Mouse (Mus musculus): ENCODE data around the gene Higd1c.
"Not testable (repeated sequence)": the region's sequence is repeated elsewhere in the genome, so short reads cannot be mapped to it uniquely, and the experiment has no call there.

Gene Higd1c

GRCm38 (mm10) chr15:100353399-100353798 is 10.9 kb upstream of the Higd1c start:
- not testable (repeated sequence) for DNase-seq (ENCODE audit: low spot score in 2 of 2)

- no peak for DNase-seq (ENCODE audit: low spot score in 2 of 2)
Measured at GRCm38 (mm10) chr15:100355876-100356275, 8.5 kb upstream of the Higd1c start.

GRCm38 (mm10) chr15:100365967-100366366 is 1.6 kb downstream of the Higd1c start:
- not testable (repeated sequence) for DNase-seq (ENCODE audit: low spot score in 2 of 2)

- no peak for DNase-seq (ENCODE audit: low spot score in 2 of 2)
Measured at GRCm38 (mm10) chr15:100367119-100367518, 2.8 kb downstream of the Higd1c start.

- peak; percentile 47 to 55 for DNase-seq (ENCODE audit: low spot score in 2 of 2)
Measured at GRCm38 (mm10) chr15:100375066-100375465, 10.7 kb downstream of the Higd1c start.

GRCm38 (mm10) chr15:100377847-100378505 is 13.6 kb downstream of the Higd1c start:
- DNase-seq (ENCODE audit: low spot score in 2 of 2), result not testable (repeated sequence)

- DNase-seq (ENCODE audit: low spot score in 2 of 2), result no peak
Measured at GRCm38 (mm10) chr15:100379658-100380057, 15.3 kb downstream of the Higd1c start.

GRCm38 (mm10) chr15:100380104-100380503 is 15.8 kb downstream of the Higd1c start:
- DNase-seq (ENCODE audit: low spot score in 2 of 2), result no peak

- DNase-seq (ENCODE audit: low spot score in 2 of 2), result no peak
Measured at GRCm38 (mm10) chr15:100385705-100386104, 21.4 kb downstream of the Higd1c start.

- no peak for DNase-seq (ENCODE audit: low spot score in 2 of 2)
Measured at GRCm38 (mm10) chr15:100387544-100388223, 23.3 kb downstream of the Higd1c start.

GRCm38 (mm10) chr15:100388224-100388835 is 24.0 kb downstream of the Higd1c start:
- no peak for DNase-seq (ENCODE audit: low spot score in 2 of 2)

- DNase-seq (ENCODE audit: low spot score in 2 of 2), result no peak
Measured at GRCm38 (mm10) chr15:100388886-100389285, 24.5 kb downstream of the Higd1c start.

- no peak for DNase-seq (ENCODE audit: low spot score in 2 of 2)
Measured at GRCm38 (mm10) chr15:100391066-100391465, 26.7 kb downstream of the Higd1c start.

- no peak for DNase-seq (ENCODE audit: low spot score in 2 of 2)
Measured at GRCm38 (mm10) chr15:100391599-100391998, 27.3 kb downstream of the Higd1c start.

GRCm38 (mm10) chr15:100393016-100393415 is 28.7 kb downstream of the Higd1c start:
- no peak for DNase-seq (ENCODE audit: low spot score in 2 of 2)

GRCm38 (mm10) chr15:100395561-100395960 is 31.2 kb downstream of the Higd1c start:
- DNase-seq (ENCODE audit: low spot score in 2 of 2), result no peak

- DNase-seq (ENCODE audit: low spot score in 2 of 2), result no peak
Measured at GRCm38 (mm10) chr15:100400592-100401250, 36.4 kb downstream of the Higd1c start.

- no peak for DNase-seq (ENCODE audit: low spot score in 2 of 2)
Measured at GRCm38 (mm10) chr15:100401811-100402210, 37.5 kb downstream of the Higd1c start.

- DNase-seq (ENCODE audit: low spot score in 2 of 2), result no peak
Measured at GRCm38 (mm10) chr15:100402347-100402746, 38.0 kb downstream of the Higd1c start.

- no peak for DNase-seq (ENCODE audit: low spot score in 2 of 2)
Measured at GRCm38 (mm10) chr15:100402798-100403197, 38.5 kb downstream of the Higd1c start.

- peak in 1 of 2 experiments; percentile 38 for DNase-seq (ENCODE audit: low spot score in 2 of 2)
Measured at GRCm38 (mm10) chr15:100403318-100404000, 39.1 kb downstream of the Higd1c start.

GRCm38 (mm10) chr15:100406088-100406487 is 41.7 kb downstream of the Higd1c start:
- DNase-seq (ENCODE audit: low spot score in 2 of 2), result no peak
